Mouse (Mus musculus) MEL (cell line): ENCODE results near the gene Tmem200a.

Source experiments
- CTCF ChIP-seq, 3 experiments: IDR thresholded peaks in 2 of 3; conservative IDR thresholded peaks in 1 of 3; 2 replicates each; pipeline ENCODE4 v1.5.1; 2011 to 2012; ENCODE audit warnings: low read length in 3 of 3, low read depth in 2 of 3, mild to moderate bottlenecking in 2 of 3, improper control_type of control experiment in 1 of 3, inconsistent platforms in 1 of 3, mixed read lengths in 1 of 3, moderate library complexity in 1 of 3; ENCODE audit not compliant: control insufficient read depth in 1 of 3, insufficient read depth in 1 of 3, poor library complexity in 1 of 3, severe bottlenecking in 1 of 3
- MEF2A ChIP-seq: IDR thresholded peaks from 2 replicates; pipeline ENCODE4 v1.6.1; 2014; ENCODE audit warnings: low read depth, mild to moderate bottlenecking, inconsistent platforms, low read length, improper control_type of control experiment; ENCODE audit not compliant: poor library complexity, insufficient replicate concordance, severe bottlenecking; ENCODE audit errors: extremely low read depth
- NELFE ChIP-seq: IDR thresholded peaks from 2 replicates; pipeline ENCODE4 v1.6.1; 2011; ENCODE audit warnings: low read depth, low read length, improper control_type of control experiment
- POLR2A ChIP-seq, 2 experiments: IDR thresholded peaks; 2 replicates each; pipeline ENCODE4 v1.6.1; 2011 to 2012; ENCODE audit warnings: low read length in 2 of 2, mild to moderate bottlenecking in 2 of 2, control low read depth in 1 of 2, improper control_type of control experiment in 1 of 2, low read depth in 1 of 2, moderate library complexity in 1 of 2; ENCODE audit not compliant: control insufficient read depth in 1 of 2, insufficient read depth in 1 of 2, poor library complexity in 1 of 2
- RAD21 ChIP-seq: IDR thresholded peaks from 2 replicates; pipeline ENCODE4 v1.6.1; 2011; ENCODE audit warnings: mild to moderate bottlenecking, low read depth, low read length, improper control_type of control experiment
- RCOR1 ChIP-seq: IDR thresholded peaks from 2 replicates; pipeline ENCODE4 v1.6.1; 2012; ENCODE audit warnings: low read depth, mild to moderate bottlenecking, inconsistent platforms, low read length, improper control_type of control experiment
- USF1 ChIP-seq: IDR thresholded peaks from 2 replicates; pipeline ENCODE4 v1.6.1; 2014; ENCODE audit warnings: low read depth, mild to moderate bottlenecking, inconsistent platforms, low read length, improper control_type of control experiment, moderate library complexity
- ZKSCAN1 ChIP-seq: IDR thresholded peaks from 2 replicates; pipeline ENCODE4 v1.6.1; 2012; ENCODE audit warnings: low read depth, mild to moderate bottlenecking, inconsistent platforms, low read length, improper control_type of control experiment, moderate library complexity

DNA sequence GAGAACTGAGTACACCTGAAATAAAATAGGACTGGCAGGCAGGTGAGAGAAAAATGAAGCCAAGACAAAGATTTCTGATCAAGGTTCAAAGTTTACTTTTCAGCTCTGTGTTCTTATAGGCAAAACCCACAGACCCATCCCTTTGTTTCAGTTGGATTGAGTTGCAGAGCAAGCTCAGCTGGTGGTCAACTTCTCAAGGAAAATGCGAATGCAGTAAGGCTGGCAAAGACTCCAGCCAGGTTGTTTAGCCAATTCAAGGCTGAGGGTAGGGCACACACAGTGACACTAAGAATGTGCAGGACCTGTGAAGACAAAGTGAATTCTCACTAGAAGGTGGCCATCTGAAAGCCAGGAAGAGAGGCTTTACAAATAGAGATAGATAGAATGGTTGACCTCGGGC, 94.8 kb downstream of the Tmem200a start:
- TF ChIP-seq MEF2A: no peak
- no peak for TF ChIP-seq CTCF (IDR thresholded peaks at IDR 0.05 in 2 of 3, conservative IDR thresholded peaks at IDR 0.05 in 1 of 3; ENCODE audit: control insufficient read depth in 1 of 3, insufficient read depth in 1 of 3, low read depth in 2 of 3, low read length in 3 of 3, poor library complexity in 1 of 3, severe bottlenecking in 1 of 3)
- no peak for TF ChIP-seq USF1
- TF ChIP-seq POLR2A (IDR thresholded peaks at IDR 0.05; ENCODE audit: control insufficient read depth in 1 of 2, insufficient read depth in 1 of 2, low read depth in 1 of 2, low read length in 2 of 2, poor library complexity in 1 of 2): no peak
- no peak for TF ChIP-seq RCOR1
- TF ChIP-seq NELFE: no peak
- TF ChIP-seq RAD21: no peak
- TF ChIP-seq ZKSCAN1: no peak
